In genomic region chr6:51881181-51881968, GRCm38 (mm10) we compare ENCODE assay signal across 8 mouse cellular contexts.
DNase-seq lines count a peak whose midpoint lies in the region.

No protein-coding gene starts in this region.

- peak; percentile 42 for DNase-seq in WW6 (ENCODE audit: low read depth, low spot score)
- peak; percentile 40 to 62 for DNase-seq in heart, adult 9 months (ENCODE audit: low spot score in 2 of 2)
- peak; percentile 30 to 64 for DNase-seq in kidney, postnatal 25 days
- peak; percentile 66 to 69 for DNase-seq in lung, postnatal 4 days
- DNase-seq in thymus, postnatal 36 days, result no peak
- no peak for DNase-seq in cerebellum, postnatal 4 days (ENCODE audit: low spot score in 2 of 2)
- no peak for DNase-seq in right cerebral cortex, postnatal 10 days (ENCODE audit: low spot score in 2 of 2)
- no peak for DNase-seq in frontal cortex, postnatal 14 days (ENCODE audit: low spot score in 2 of 2)

Comparison
In these comparisons a context has a peak if more than half of its experiments do, and no peak if none do; other contexts are left out.
1. DNase-seq: peak in WW6 (single experiment), heart, adult 9 months (2 of 2), kidney, postnatal 25 days (2 of 2) and lung, postnatal 4 days (2 of 2); none in thymus, postnatal 36 days (0 of 2), cerebellum, postnatal 4 days (0 of 2), right cerebral cortex, postnatal 10 days (0 of 2) and frontal cortex, postnatal 14 days (0 of 2).